Mouse (Mus musculus) neural tube, embryonic 11.5 days (tissue): ENCODE measurements around the gene Foxk1. TPM values are rescaled to one million over a fixed set of nuclear protein-coding genes. Genes with fewer than 3 reads are reported as not detected.

Experiments used
- ATAC-seq: fragments of 200-750 bp; cut with Nextera tagmentation; 2 replicates; pipeline ENCODE4 v1.8.0; 2017; ENCODE audit warnings: moderate number of reproducible peaks, mild to moderate bottlenecking, moderate TSS enrichment, moderate library complexity; ENCODE audit not compliant: insufficient read depth, low FRiP score, low TSS enrichment
- DNase-seq: peaks from one replicate; pipeline ENCODE4 v3.0.0-alpha.2; 2015; ENCODE audit warnings: low spot score
- H3K27ac ChIP-seq: fragments of 300-500 bp; sonication (generic); 2 replicates; pipeline ENCODE4 v1.5.1; 2014; ENCODE audit warnings: low read depth, mild to moderate bottlenecking, low read length
- H3K27me3 ChIP-seq: fragments of 300-500 bp; sonication (generic); 2 replicates; pipeline ENCODE4 v1.6.1; 2014; ENCODE audit warnings: mild to moderate bottlenecking, low read length, mixed read lengths; ENCODE audit not compliant: control insufficient read depth, insufficient read depth
- H3K36me3 ChIP-seq: fragments of 300-500 bp; sonication (generic); 2 replicates; pipeline ENCODE4 v1.6.1; 2014; ENCODE audit warnings: mild to moderate bottlenecking, low read length, moderate library complexity, mixed read lengths; ENCODE audit not compliant: control insufficient read depth, insufficient read depth
- H3K4me1 ChIP-seq: fragments of 300-500 bp; sonication (generic); 2 replicates; pipeline ENCODE4 v1.6.1; 2014; ENCODE audit warnings: low read length, mixed read lengths; ENCODE audit not compliant: control insufficient read depth, insufficient read depth
- H3K4me2 ChIP-seq: fragments of 300-500 bp; sonication (generic); 2 replicates; pipeline ENCODE4 v1.6.1; 2014; ENCODE audit warnings: low read depth, mild to moderate bottlenecking, moderate library complexity
- H3K4me3 ChIP-seq: fragments of 300-500 bp; sonication (generic); 2 replicates; pipeline ENCODE4 v1.5.1; 2014; ENCODE audit warnings: low read depth, low read length
- H3K9ac ChIP-seq: fragments of 300-500 bp; sonication (generic); 2 replicates; pipeline ENCODE4 v1.6.1; 2014; ENCODE audit warnings: mild to moderate bottlenecking, low read length
- H3K9me3 ChIP-seq: fragments of 300-500 bp; sonication (generic); 2 replicates; pipeline ENCODE4 v1.6.1; 2016; ENCODE audit warnings: low read length; ENCODE audit not compliant: control insufficient read depth
- WGBS: fragments of 180-500 bp; shearing (Covaris S2); extraction: QIAGEN DNeasy Blood & Tissue Kit; methylation state at CpG from one replicate; pipeline ENCODE4 v1.1.7; 2014; 5-methylcytosine and 5-hydroxymethylcytosine counted together
- polyA plus RNA-seq: library from polyadenylated mRNA; unstranded; fragments of >200 nt; fragmentation: Nextera tagmentation; extraction: Ambion mirVana; gene quantifications from 2 replicates; pipeline ENCODE4 v1.2.1, GENCODE M21; 2014

Gene Foxk1
- polyA plus RNA-seq, 1 experiment from 2014 or later: 3.9 TPM

GRCm38 (mm10) chr5:142431811-142432434, 30.6 kb downstream of the Foxk1 start:
- 87% methylated on average over 9 of the region's 9 CpGs for WGBS
- no peak overlapping the region for H3K4me3 ChIP-seq
- ATAC-seq: no peak
- peaks cover 2% of the 10 kb centered on the region for H3K36me3 ChIP-seq
- H3K9ac ChIP-seq: no peak overlapping the region
- no peak overlapping the region for H3K4me2 ChIP-seq
- H3K9me3 ChIP-seq: no peaks in the 10 kb centered on the region
- H3K27ac ChIP-seq: no peak overlapping the region
- no peak for DNase-seq
- H3K4me1 ChIP-seq: peaks cover 18% of the 10 kb centered on the region
- no peaks in the 10 kb centered on the region for H3K27me3 ChIP-seq

GRCm38 (mm10) chr5:142432695-142433094, 31.4 kb downstream of the Foxk1 start:
- no peak overlapping the region for H3K4me3 ChIP-seq
- H3K4me2 ChIP-seq: no peak overlapping the region
- peaks cover 2% of the 10 kb centered on the region for H3K36me3 ChIP-seq
- DNase-seq (no peak), ATAC-seq (no peak)
- no peaks in the 10 kb centered on the region for H3K27me3 ChIP-seq
- no peak overlapping the region for H3K9ac ChIP-seq
- no peaks in the 10 kb centered on the region for H3K9me3 ChIP-seq
- H3K27ac ChIP-seq: no peak overlapping the region
- 97% methylated on average over 4 of the region's 4 CpGs for WGBS
- H3K4me1 ChIP-seq: peaks cover 10% of the 10 kb centered on the region

- Histone ChIP-seq H3K4me2 (no peak overlapping the region), H3K9ac (no peak overlapping the region), H3K9me3 (no peaks in the 10 kb centered on the region), H3K4me1 (peaks cover 5% of the 10 kb centered on the region; the same call in 1 of the 2 replicates), H3K4me3 (no peak overlapping the region), H3K27ac (no peak overlapping the region), H3K27me3 (no peaks in the 10 kb centered on the region), H3K36me3 (peaks cover 2% of the 10 kb centered on the region)
- no peak for ATAC-seq
- DNase-seq: no peak
- 91% methylated on average over 5 of the region's 5 CpGs for WGBS
Observed at GRCm38 (mm10) chr5:142434052-142434451, 32.8 kb downstream of the Foxk1 start.

- Histone ChIP-seq H3K4me3 (no peak overlapping the region), H3K9ac (no peak overlapping the region), H3K9me3 (no peaks in the 10 kb centered on the region), H3K4me2 (no peak overlapping the region), H3K27ac (no peak overlapping the region), H3K27me3 (no peaks in the 10 kb centered on the region), H3K4me1 (peaks cover 5% of the 10 kb centered on the region; the same call in 1 of the 2 replicates), H3K36me3 (peaks cover 2% of the 10 kb centered on the region)
- ATAC-seq: no peak
- DNase-seq: no peak
- 95% methylated on average over 15 of the region's 15 CpGs for WGBS
Observed at GRCm38 (mm10) chr5:142435736-142436135, 34.4 kb downstream of the Foxk1 start.

- H3K4me2 ChIP-seq: no peak overlapping the region
- 88% methylated on average over 16 of the region's 16 CpGs for WGBS
- DNase-seq (no peak), ATAC-seq (no peak)
- no peak overlapping the region for H3K27ac ChIP-seq
- H3K4me1 ChIP-seq: peaks cover 15% of the 10 kb centered on the region; the same call in 1 of the 2 replicates
- H3K4me3 ChIP-seq: no peak overlapping the region
- no peak overlapping the region for H3K9ac ChIP-seq
- no peaks in the 10 kb centered on the region for H3K27me3 ChIP-seq
- H3K36me3 ChIP-seq: peaks cover 2% of the 10 kb centered on the region
- no peaks in the 10 kb centered on the region for H3K9me3 ChIP-seq
Observed at GRCm38 (mm10) chr5:142438380-142438938, 37.2 kb downstream of the Foxk1 start.

GRCm38 (mm10) chr5:142439911-142440432, 38.7 kb downstream of the Foxk1 start:
- ATAC-seq (peak; percentile 55), DNase-seq (no peak)
- Histone ChIP-seq H3K27me3 (no peaks in the 10 kb centered on the region), H3K27ac (peak overlapping the region; percentile 74), H3K4me1 (peaks cover 15% of the 10 kb centered on the region; the same call in 1 of the 2 replicates), H3K4me3 (peak overlapping the region; percentile 26), H3K4me2 (peak overlapping the region; percentile 42), H3K9me3 (no peaks in the 10 kb centered on the region), H3K36me3 (peaks cover 2% of the 10 kb centered on the region), H3K9ac (no peak overlapping the region)
- 2% methylated on average over 12 of the region's 12 CpGs for WGBS

- ATAC-seq: peak; percentile 89
- H3K36me3 ChIP-seq: peaks cover 2% of the 10 kb centered on the region
- DNase-seq: peak; percentile 89
- no peaks in the 10 kb centered on the region for H3K9me3 ChIP-seq
- H3K4me2 ChIP-seq: peak overlapping the region; percentile 42
- H3K9ac ChIP-seq: peak overlapping the region; percentile 49
- WGBS: 1% methylated on average over 19 of the region's 19 CpGs
- H3K4me3 ChIP-seq: peak overlapping the region; percentile 26
- H3K27ac ChIP-seq: peak overlapping the region; percentile 74
- no peaks in the 10 kb centered on the region for H3K27me3 ChIP-seq
- peaks cover 15% of the 10 kb centered on the region for H3K4me1 ChIP-seq
Observed at GRCm38 (mm10) chr5:142440451-142441147, 39.3 kb downstream of the Foxk1 start.

GRCm38 (mm10) chr5:142441332-142442044, 40.2 kb downstream of the Foxk1 start:
- peak overlapping the region; percentile 74 for H3K27ac ChIP-seq
- no peaks in the 10 kb centered on the region for H3K9me3 ChIP-seq
- ATAC-seq (no peak; the same call in 1 of the 2 replicates), DNase-seq (no peak)
- no peaks in the 10 kb centered on the region for H3K27me3 ChIP-seq
- WGBS: 63% methylated on average over 22 of the region's 22 CpGs
- H3K4me2 ChIP-seq: peak overlapping the region; percentile 42
- peaks cover 19% of the 10 kb centered on the region for H3K4me1 ChIP-seq
- peak overlapping the region; percentile 26; the same call in 1 of the 2 replicates for H3K4me3 ChIP-seq
- H3K9ac ChIP-seq: peak overlapping the region; percentile 49
- no peaks in the 10 kb centered on the region; the same call in 1 of the 2 replicates for H3K36me3 ChIP-seq
